Mouse (Mus musculus) stomach, embryonic 15.5 days (tissue): ENCODE data around the gene Afap1. TPM values are rescaled to one million over a fixed set of nuclear protein-coding genes. Genes with fewer than 3 reads are reported as not detected.
A peak's percentile ranks its signal among the peaks of the same experiment; 100 is the strongest.

ENCODE experiments used
- ATAC-seq: fragments of 200-750 bp; cut with Nextera tagmentation; 2 replicates; pipeline ENCODE4 v1.8.0; 2017; ENCODE audit warnings: low read depth, moderate number of reproducible peaks, moderate TSS enrichment; ENCODE audit not compliant: insufficient read depth, low FRiP score
- H3K27ac ChIP-seq: fragments of 300-500 bp; sonication (generic); 2 replicates; pipeline ENCODE4 v1.5.1; 2015; ENCODE audit warnings: mild to moderate bottlenecking, inconsistent platforms
- H3K27me3 ChIP-seq: fragments of 300-500 bp; sonication (generic); replicated peaks from 2 replicates; pipeline ENCODE4 v1.6.1; 2015; ENCODE audit warnings: inconsistent platforms
- H3K36me3 ChIP-seq: fragments of 300-500 bp; sonication (generic); 2 replicates; pipeline ENCODE4 v1.6.1; 2015; ENCODE audit warnings: inconsistent platforms
- H3K4me1 ChIP-seq: fragments of 300-500 bp; sonication (generic); 2 replicates; pipeline ENCODE4 v1.6.1; 2015; ENCODE audit warnings: inconsistent platforms
- H3K4me2 ChIP-seq: fragments of 300-500 bp; sonication (generic); 2 replicates; pipeline ENCODE4 v1.6.1; 2015; ENCODE audit warnings: mild to moderate bottlenecking, inconsistent platforms
- H3K4me3 ChIP-seq: fragments of 300-500 bp; sonication (generic); replicated peaks from 2 replicates; pipeline ENCODE4 v1.5.1; 2015; ENCODE audit warnings: inconsistent platforms
- H3K9ac ChIP-seq: fragments of 300-500 bp; sonication (generic); 2 replicates; pipeline ENCODE4 v1.6.1; 2015; ENCODE audit warnings: inconsistent platforms
- H3K9me3 ChIP-seq: fragments of 300-500 bp; sonication (generic); 2 replicates; pipeline ENCODE4 v1.6.1; 2016; ENCODE audit warnings: inconsistent platforms
- WGBS: fragments of 180-500 bp; shearing (Covaris S2); methylation state at CpG from one replicate; pipeline ENCODE4 v1.1.7; 2015; 5-methylcytosine and 5-hydroxymethylcytosine counted together
- polyA plus RNA-seq: library from polyadenylated mRNA; unstranded; fragments of >200 nt; fragmentation: Nextera tagmentation; extraction: Ambion mirVana; gene quantifications from 2 replicates; pipeline ENCODE4 v1.2.1, GENCODE M21; 2015

Gene Afap1
- polyA plus RNA-seq, 1 experiment from 2014 or later: 18.2 TPM

DNA sequence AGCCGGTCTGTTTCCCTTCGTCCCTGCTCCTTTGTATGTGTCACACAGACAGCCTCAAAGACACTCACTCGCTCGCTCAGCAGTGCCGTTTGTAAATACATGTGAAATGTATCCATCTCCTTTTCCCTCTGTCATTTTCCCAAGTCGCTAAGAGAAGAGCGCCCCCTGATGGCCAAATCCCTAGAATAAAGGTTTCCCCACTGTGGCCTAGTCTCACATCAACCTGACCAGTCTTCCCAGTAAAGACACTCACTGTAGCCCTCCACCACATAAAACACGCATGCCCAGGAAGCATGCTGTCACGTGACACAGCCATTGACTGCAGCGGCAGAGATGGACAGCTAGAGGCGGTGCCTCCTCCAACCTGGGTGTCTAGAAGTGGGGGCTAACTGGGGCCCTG is 8.9 kb upstream of the Afap1 start:
- H3K4me3 ChIP-seq: no peak overlapping the region
- H3K4me1 ChIP-seq: no peaks in the 10 kb centered on the region
- no peak overlapping the region for H3K27ac ChIP-seq
- no peak overlapping the region for H3K9ac ChIP-seq
- no peaks in the 10 kb centered on the region for H3K36me3 ChIP-seq
- H3K4me2 ChIP-seq: no peak overlapping the region
- 31% methylated on average over 11 of the region's 11 CpGs for WGBS
- H3K9me3 ChIP-seq: no peaks in the 10 kb centered on the region
- H3K27me3 ChIP-seq: no peaks in the 10 kb centered on the region
- no peak for ATAC-seq

DNA sequence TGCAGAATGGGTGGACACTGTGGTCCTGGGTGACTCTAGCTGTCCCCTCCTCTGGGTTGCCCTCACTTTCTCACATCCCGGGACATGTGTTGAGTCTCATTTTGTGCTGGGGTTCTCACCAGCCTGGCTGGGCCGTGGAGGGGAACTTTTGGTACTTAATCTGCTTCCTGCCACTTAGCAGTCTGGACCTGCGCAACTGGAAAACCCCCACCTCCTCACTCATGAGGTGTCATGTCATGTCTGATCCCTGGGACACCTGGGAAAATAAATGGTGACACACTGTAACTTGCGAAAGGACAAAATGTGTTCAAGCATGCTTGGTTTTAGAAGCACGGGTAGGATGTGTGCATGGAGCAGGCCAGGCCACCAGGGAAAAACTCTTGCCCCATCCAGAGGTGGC is 8.4 kb upstream of the Afap1 start:
- WGBS: 84% methylated on average over 5 of the region's 5 CpGs
- Histone ChIP-seq H3K4me3 (no peak overlapping the region), H3K36me3 (no peaks in the 10 kb centered on the region), H3K9ac (no peak overlapping the region), H3K4me2 (no peak overlapping the region), H3K27me3 (no peaks in the 10 kb centered on the region), H3K4me1 (no peaks in the 10 kb centered on the region), H3K9me3 (no peaks in the 10 kb centered on the region), H3K27ac (no peak overlapping the region)
- ATAC-seq: no peak

DNA sequence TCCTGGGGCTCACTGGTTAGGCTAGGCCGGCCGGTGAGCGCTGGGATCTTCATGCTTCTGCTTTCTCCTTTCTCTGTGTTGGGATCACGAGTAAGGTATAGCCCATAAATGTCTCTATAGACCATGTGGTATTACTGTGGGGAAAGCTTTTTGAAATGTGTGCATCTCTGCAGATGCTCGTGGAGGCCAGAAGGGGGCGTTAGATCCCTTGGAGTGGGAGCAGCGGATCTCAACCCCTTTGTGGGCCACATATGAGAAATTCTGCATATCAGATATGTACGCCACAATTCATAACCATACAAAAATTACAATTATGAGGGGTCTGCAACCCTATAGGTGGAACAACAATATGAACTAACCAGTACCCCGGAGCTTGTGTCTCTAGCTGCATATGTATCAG is 4.2 kb upstream of the Afap1 start:
- H3K27ac ChIP-seq: no peak overlapping the region
- no peaks in the 10 kb centered on the region for H3K36me3 ChIP-seq
- WGBS: 53% methylated on average over 9 of the region's 9 CpGs
- H3K9ac ChIP-seq: no peak overlapping the region
- ATAC-seq: no peak
- H3K9me3 ChIP-seq: no peaks in the 10 kb centered on the region
- H3K27me3 ChIP-seq: no peaks in the 10 kb centered on the region
- no peaks in the 10 kb centered on the region for H3K4me1 ChIP-seq
- no peak overlapping the region for H3K4me2 ChIP-seq
- no peak overlapping the region for H3K4me3 ChIP-seq

DNA sequence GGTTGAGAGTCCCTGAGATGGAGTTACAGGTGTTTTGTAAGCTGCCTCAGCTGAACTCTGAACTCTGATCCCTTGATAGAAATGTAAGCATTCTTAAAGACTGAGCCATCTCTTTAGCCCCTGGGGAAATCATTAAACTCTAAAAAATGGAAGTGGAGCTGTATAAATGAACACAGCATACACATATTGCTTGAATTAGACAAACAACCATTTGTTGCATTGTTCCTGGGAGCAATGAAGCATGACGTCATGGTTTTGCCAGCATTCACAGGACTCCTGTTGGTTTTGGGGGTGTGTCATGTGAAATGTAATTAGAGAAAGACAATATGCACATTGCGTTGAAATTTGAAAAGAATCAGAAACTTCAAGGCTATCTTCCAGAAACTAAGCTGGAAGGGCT is 3.5 kb upstream of the Afap1 start:
- WGBS: 45% methylated on average over 2 of the region's 2 CpGs
- Histone ChIP-seq H3K4me2 (no peak overlapping the region), H3K36me3 (no peaks in the 10 kb centered on the region), H3K9me3 (no peaks in the 10 kb centered on the region), H3K4me1 (no peaks in the 10 kb centered on the region), H3K27me3 (no peaks in the 10 kb centered on the region), H3K27ac (no peak overlapping the region), H3K4me3 (no peak overlapping the region), H3K9ac (no peak overlapping the region)
- no peak for ATAC-seq

DNA sequence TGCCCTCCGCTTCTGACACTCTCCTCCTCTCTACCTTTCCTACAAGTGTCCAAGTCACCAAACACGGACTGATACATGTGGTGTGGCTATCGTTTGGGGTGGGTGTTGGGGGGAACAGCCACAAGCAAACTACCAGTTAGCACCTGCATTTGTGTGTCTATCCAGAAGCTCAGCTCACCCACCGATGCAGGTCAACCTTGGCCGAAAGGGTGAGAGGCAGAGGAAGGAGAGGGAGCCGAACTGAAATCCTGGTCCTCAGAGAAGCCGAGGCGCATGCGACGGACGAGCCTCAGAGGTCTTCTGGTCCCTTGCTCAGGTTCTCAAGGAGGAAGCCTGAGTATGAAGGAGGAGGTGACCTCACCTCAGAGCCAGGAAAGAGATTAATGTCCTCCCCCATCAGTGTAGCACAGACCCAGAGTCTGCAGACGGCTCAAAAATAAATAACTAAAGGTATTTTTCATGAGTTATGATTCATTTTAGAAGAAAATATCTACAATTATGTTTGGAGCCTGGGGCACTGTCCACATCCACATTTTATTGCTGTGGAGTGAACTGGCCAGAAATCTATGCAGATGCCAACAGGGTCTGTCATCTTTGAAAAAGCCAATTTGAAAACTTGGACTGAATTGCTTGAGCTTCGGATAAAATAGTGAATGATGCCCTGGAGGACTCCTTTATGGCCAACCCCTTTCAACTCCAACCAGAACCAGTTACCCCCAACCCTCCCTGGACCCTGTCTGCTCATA is 2.0 kb upstream of the Afap1 start:
- Histone ChIP-seq H3K4me1 (peaks cover 6% of the 10 kb centered on the region; the same call in 1 of the 2 replicates), H3K9ac (no peak overlapping the region), H3K27ac (no peak overlapping the region), H3K27me3 (no peaks in the 10 kb centered on the region), H3K9me3 (no peaks in the 10 kb centered on the region), H3K4me2 (no peak overlapping the region), H3K36me3 (no peaks in the 10 kb centered on the region), H3K4me3 (no peak overlapping the region)
- WGBS: 83% methylated on average over 13 of the region's 13 CpGs
- ATAC-seq: no peak

DNA sequence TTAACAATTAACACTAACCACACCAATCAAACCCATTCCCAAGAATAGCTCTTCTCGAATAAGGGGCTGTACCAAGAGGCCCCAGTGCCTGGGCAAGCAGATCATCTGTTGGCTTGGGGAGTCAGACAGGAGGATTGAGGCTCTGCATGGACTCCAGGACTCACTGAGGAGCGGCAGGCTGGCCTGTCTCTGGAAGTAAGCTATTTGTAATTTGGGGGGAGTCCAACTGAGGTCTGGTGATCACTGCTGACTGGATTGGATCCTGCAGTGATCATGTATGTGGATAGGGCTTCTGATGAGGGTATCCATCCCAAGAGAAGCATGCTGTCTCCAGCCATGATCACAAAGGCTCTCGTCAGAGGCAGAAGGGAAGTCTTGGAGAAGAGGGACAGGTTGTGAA is 756 bp upstream of the Afap1 start:
- Histone ChIP-seq H3K27me3 (no peaks in the 10 kb centered on the region), H3K9me3 (no peaks in the 10 kb centered on the region), H3K4me2 (no peak overlapping the region), H3K4me1 (peaks cover 6% of the 10 kb centered on the region; the same call in 1 of the 2 replicates), H3K9ac (no peak overlapping the region), H3K27ac (no peak overlapping the region), H3K36me3 (no peaks in the 10 kb centered on the region), H3K4me3 (no peak overlapping the region)
- WGBS: 70% methylated on average over 3 of the region's 3 CpGs
- no peak for ATAC-seq

DNA sequence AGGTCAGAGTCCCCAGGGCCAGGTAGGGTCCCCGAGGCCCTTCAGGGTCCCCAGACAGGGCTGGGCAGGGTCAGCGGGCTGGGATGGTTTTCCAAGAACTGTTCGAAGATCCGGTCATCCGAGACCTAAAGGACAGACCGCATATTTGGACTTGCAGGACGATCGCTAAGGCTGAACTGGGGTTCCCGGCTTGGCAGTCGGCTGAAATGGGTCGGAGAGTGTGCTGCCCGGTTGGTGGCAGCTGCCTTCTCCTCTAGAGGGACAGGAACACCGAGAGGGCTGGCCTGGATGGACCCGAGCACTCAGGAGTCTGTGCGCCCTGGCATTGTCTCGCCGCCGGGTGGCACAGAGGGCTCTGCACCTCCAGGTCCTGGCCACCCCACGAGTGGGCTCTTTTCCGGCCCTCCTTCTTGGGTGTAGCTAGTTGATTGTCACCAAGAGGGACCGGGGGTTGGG is 714 bp downstream of the Afap1 start:
- Histone ChIP-seq H3K9ac (peak overlapping the region; percentile 86), H3K4me1 (peaks cover 9% of the 10 kb centered on the region), H3K36me3 (no peaks in the 10 kb centered on the region), H3K9me3 (no peaks in the 10 kb centered on the region), H3K4me2 (peak overlapping the region; percentile 84), H3K27me3 (no peaks in the 10 kb centered on the region), H3K27ac (peak overlapping the region; percentile 79), H3K4me3 (peak overlapping the region; percentile 90)
- WGBS: 1% methylated on average over 21 of the region's 21 CpGs
- ATAC-seq: peak; percentile 15; the same call in 1 of the 2 replicates

DNA sequence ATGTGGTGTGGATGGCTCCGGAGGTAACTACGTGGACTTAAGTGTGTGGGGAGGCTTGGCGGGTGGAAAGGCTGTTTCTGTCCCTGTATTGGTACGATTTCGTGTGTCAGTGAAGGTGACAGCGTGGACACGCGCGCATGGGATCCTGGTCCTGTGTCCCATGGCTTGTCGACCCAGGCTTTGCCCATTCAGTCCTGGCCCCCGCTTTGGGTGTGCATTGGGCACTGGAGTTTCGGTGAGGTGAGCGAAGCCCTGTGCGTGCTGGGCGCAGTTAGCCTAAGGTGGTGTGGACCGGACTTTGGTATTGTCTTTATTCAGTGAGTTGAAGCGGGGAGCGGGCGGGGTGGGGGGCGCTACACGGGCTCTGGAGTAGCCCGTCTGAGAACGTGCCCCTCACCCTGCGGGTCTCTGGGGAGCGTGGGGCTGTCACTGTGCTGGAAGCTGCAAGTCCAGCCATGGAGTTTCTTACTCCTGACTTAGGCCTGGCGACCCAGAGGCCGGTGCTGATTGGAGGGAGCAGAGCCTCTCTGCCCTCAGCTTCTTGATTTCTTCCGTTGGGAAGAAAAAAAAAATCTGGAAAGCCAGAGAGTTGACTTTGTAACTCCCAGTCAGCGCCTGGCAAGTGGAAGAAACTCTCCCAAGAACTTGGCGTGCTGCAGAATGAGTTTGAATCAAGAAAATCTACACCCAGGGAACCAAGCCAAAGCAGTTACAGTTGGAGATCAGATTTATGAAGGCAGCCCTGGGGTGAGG is 1.4 kb downstream of the Afap1 start:
- Histone ChIP-seq H3K9ac (peak overlapping the region; percentile 86), H3K36me3 (no peaks in the 10 kb centered on the region), H3K27me3 (no peaks in the 10 kb centered on the region), H3K4me2 (peak overlapping the region; percentile 84), H3K9me3 (no peaks in the 10 kb centered on the region), H3K4me3 (peak overlapping the region; percentile 90), H3K4me1 (peaks cover 10% of the 10 kb centered on the region), H3K27ac (peak overlapping the region; percentile 79)
- WGBS: 7% methylated on average over 30 of the region's 30 CpGs
- ATAC-seq: no peak

DNA sequence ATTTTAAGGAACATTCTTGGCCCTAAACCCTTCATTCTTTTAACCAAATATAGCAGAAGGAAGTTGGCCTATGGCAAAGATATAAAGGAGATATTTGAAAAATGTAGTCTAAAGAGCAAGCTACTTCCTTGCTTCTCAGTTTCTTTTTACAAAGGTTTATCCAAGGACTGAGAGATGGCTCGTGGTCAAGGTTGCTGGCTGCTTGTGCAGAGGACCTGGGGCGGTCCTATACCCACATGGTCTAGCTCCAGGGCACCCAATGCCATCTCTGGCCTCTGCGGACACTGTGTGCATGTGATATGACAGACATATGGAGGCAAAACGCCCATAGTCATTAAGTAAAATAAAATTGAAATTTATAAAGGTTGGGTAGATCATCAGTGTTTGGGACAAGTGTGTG is 2.8 kb downstream of the Afap1 start:
- Histone ChIP-seq H3K27me3 (no peaks in the 10 kb centered on the region), H3K4me3 (no peak overlapping the region), H3K9ac (no peak overlapping the region), H3K4me2 (no peak overlapping the region), H3K36me3 (no peaks in the 10 kb centered on the region), H3K27ac (no peak overlapping the region), H3K4me1 (peaks cover 23% of the 10 kb centered on the region), H3K9me3 (no peaks in the 10 kb centered on the region)
- 83% methylated on average over 4 of the region's 4 CpGs for WGBS
- no peak for ATAC-seq

DNA sequence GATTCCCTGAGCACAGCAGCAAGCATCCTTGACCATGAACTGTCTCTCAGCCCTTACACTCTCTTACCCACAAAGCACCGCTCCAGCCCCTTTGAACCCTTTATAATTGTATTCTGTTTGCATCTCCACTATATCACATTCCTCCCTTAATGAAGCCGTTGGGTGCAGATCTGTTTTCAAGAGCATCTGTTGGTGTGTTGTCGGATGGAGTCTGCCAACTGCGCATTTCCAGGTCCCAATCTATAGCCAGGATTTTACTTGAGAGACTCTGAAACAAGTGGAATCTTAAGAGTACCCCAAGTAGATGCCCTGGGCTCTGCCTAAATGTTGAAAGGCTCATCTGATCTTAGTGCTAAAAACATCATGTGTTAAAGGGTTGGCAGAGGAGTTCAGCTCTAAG is 3.4 kb downstream of the Afap1 start:
- no peak overlapping the region for H3K4me2 ChIP-seq
- no peak overlapping the region for H3K27ac ChIP-seq
- H3K27me3 ChIP-seq: no peaks in the 10 kb centered on the region
- no peaks in the 10 kb centered on the region for H3K36me3 ChIP-seq
- no peak for ATAC-seq
- H3K4me3 ChIP-seq: no peak overlapping the region
- 87% methylated on average over 4 of the region's 4 CpGs for WGBS
- no peaks in the 10 kb centered on the region for H3K9me3 ChIP-seq
- H3K4me1 ChIP-seq: peaks cover 30% of the 10 kb centered on the region
- H3K9ac ChIP-seq: no peak overlapping the region

DNA sequence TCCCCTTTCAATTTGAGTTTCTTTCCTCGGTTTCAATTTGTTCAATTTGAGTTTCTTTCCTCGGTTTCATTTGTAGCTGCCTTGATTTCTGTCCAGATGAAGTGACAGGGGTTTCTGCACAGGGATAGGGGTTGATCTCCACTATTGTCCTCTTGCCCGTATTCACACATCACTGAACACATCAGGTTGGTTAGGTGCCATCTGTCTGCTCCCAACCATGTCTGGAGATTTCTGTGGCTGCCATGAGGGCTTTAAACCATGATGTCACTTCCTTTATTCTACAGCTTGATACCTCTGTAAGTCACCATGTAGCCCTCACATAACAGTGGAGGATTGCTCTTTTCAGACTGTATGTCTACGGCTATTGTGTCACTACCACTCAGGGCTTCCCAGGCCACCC is 4.0 kb downstream of the Afap1 start:
- WGBS: 78% methylated on average over 4 of the region's 4 CpGs
- H3K27me3 ChIP-seq: no peaks in the 10 kb centered on the region
- H3K9ac ChIP-seq: no peak overlapping the region
- no peaks in the 10 kb centered on the region for H3K36me3 ChIP-seq
- H3K4me3 ChIP-seq: no peak overlapping the region
- no peak overlapping the region for H3K27ac ChIP-seq
- peaks cover 30% of the 10 kb centered on the region for H3K4me1 ChIP-seq
- no peak for ATAC-seq
- H3K9me3 ChIP-seq: no peaks in the 10 kb centered on the region
- no peak overlapping the region for H3K4me2 ChIP-seq

DNA sequence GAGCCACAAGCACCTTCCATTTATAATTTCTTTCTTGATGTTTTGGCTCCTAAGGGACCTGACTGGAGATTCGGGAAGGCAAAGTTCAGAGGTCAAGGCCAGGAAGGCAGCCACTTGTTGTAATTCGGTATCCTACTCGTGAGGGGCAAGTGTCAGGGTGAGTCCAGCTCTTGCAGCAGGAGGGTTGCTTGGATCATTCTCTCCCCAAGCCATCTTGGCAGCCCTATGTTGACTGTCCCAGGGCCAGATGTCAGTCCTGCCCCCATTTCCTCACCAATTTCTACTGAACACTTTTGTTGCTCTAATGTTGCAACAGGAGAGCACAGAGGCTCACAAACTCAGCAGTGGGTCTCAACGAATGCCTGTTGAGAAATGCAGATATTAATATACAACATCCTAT is 5.0 kb downstream of the Afap1 start:
- WGBS: 64% methylated on average over 4 of the region's 4 CpGs
- Histone ChIP-seq H3K4me3 (no peak overlapping the region), H3K27ac (no peak overlapping the region), H3K36me3 (no peaks in the 10 kb centered on the region), H3K4me2 (no peak overlapping the region), H3K9me3 (no peaks in the 10 kb centered on the region), H3K4me1 (peaks cover 30% of the 10 kb centered on the region), H3K27me3 (no peaks in the 10 kb centered on the region), H3K9ac (no peak overlapping the region)
- no peak for ATAC-seq
